Mouse (Mus musculus) erythroblast, embryonic 14.5 days (primary cell): ENCODE data around the gene Ppp2r5c. TPM values are rescaled to one million over a fixed set of nuclear protein-coding genes. Genes with fewer than 3 reads are reported as not detected.

Experiments used
- H3K27me3 ChIP-seq: 2 replicates; pipeline ENCODE4 v1.6.1; 2012; ENCODE audit warnings: inconsistent platforms; ENCODE audit not compliant: control insufficient read depth
- H3K36me3 ChIP-seq: 2 replicates; pipeline ENCODE4 v1.6.1; 2012; ENCODE audit warnings: mild to moderate bottlenecking, inconsistent platforms; ENCODE audit not compliant: control insufficient read depth
- H3K4me1 ChIP-seq: 2 replicates; pipeline ENCODE4 v1.6.1; 2012; ENCODE audit warnings: inconsistent platforms; ENCODE audit not compliant: control insufficient read depth
- H3K4me3 ChIP-seq: replicated peaks from 2 replicates; pipeline ENCODE3; 2012; ENCODE audit warnings: moderate library complexity, mild to moderate bottlenecking, inconsistent platforms
- H3K9me3 ChIP-seq: 2 replicates; pipeline ENCODE4 v1.6.1; 2012; ENCODE audit warnings: low read length, inconsistent platforms, mixed read lengths; ENCODE audit not compliant: control insufficient read depth
- GATA1 ChIP-seq: IDR thresholded peaks from 2 replicates; pipeline ENCODE4 v1.6.1; 2012; ENCODE audit warnings: low read length, inconsistent platforms, mixed read lengths
- TAL1 ChIP-seq: IDR thresholded peaks from 3 replicates; pipeline ENCODE4 v1.6.1; 2012; ENCODE audit warnings: low read length, inconsistent platforms, mixed read lengths
- polyA plus RNA-seq: library from polyadenylated mRNA; stranded (reverse); fragments of >175 nt; gene quantifications from 2 replicates; pipeline ENCODE4 v1.2.3, GENCODE M21; 2012

Ppp2r5c gene
- polyA plus RNA-seq, 1 experiment = 1.7 TPM

DNA sequence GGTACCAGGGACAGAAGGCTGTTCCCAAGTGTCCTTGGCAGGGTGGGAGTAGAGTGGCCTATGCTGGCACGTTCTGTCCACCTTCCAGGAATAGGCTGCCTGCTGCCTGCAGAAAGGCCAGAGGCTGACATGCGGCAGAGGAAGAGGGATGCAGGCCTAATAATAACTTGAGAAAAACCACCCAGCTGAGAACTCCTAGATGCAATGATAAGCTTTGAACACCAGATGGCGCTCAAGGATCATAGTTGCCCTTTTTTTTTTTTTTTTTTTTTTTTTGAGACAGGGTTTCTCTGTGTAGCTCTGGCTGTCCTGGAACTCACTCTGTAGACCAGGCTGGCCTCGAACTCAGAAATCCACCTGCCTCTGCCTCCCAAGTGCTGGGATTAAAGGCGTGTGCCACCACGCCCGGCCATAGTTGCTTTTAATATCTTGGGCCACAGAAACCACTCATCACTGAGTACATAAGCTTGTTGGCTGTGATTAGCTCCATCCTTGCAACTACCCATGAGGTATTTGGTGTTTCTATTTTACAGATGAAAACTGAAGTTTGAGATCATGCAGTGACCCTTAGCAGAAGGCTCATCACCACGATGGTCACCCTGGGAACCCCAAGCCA lies 28.1 kb upstream of the Ppp2r5c start:
- H3K4me3 ChIP-seq = no peak overlapping the region
- H3K27me3 ChIP-seq = peaks cover 4% of the 10 kb centered on the region
- H3K36me3 ChIP-seq = no peaks in the 10 kb centered on the region
- peaks cover 34% of the 10 kb centered on the region for H3K4me1 ChIP-seq
- TF ChIP-seq GATA1 (no peak), TAL1 (no peak)
- no peaks in the 10 kb centered on the region for H3K9me3 ChIP-seq

DNA sequence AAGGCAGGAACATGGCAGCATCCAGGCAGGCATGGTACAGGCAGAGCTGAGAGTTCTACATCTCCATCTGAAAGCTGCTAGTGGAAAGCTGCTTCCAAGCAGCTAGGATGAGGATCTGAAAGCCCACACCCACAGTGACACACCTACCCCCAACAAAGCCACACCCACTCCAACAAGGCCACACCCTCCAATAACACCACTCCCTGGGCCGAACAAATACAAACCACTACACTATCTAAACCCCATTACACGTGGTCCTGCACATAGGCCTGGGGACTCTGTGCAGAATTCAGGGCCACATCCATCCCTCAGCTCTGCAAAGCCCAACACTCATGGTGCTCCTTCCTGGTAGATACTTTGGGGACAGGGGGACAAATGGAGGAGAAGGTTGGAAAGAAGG lies 27.0 kb upstream of the Ppp2r5c start:
- Histone ChIP-seq H3K9me3 (no peaks in the 10 kb centered on the region), H3K36me3 (no peaks in the 10 kb centered on the region), H3K27me3 (peaks cover 4% of the 10 kb centered on the region), H3K4me1 (peaks cover 34% of the 10 kb centered on the region), H3K4me3 (no peak overlapping the region)
- TF ChIP-seq GATA1 = no peak
- TF ChIP-seq TAL1 = no peak

DNA sequence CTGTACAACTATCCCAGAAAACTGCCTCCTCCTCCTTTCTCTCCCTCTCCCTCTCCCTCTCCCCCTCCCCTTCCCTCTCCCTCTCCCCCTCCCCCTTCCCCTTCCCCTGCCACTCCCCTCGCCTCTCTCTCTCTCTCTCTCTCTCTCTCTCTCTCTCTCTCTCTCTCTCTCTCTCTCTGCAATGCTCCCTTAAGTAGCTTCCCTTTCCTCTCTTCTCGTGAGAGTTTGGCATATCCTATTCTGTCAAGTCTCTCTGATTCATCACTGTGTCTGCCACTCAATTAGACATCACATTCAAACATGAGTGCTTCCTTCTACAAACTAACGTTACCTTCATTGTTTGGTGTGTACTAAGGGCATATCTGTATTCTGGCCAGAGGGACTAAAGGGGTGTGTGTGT lies 25.6 kb upstream of the Ppp2r5c start:
- H3K4me3 ChIP-seq = no peak overlapping the region
- H3K36me3 ChIP-seq = no peaks in the 10 kb centered on the region
- TF ChIP-seq GATA1 = no peak
- H3K27me3 ChIP-seq = peaks cover 4% of the 10 kb centered on the region
- H3K4me1 ChIP-seq = peaks cover 32% of the 10 kb centered on the region
- no peaks in the 10 kb centered on the region for H3K9me3 ChIP-seq

DNA sequence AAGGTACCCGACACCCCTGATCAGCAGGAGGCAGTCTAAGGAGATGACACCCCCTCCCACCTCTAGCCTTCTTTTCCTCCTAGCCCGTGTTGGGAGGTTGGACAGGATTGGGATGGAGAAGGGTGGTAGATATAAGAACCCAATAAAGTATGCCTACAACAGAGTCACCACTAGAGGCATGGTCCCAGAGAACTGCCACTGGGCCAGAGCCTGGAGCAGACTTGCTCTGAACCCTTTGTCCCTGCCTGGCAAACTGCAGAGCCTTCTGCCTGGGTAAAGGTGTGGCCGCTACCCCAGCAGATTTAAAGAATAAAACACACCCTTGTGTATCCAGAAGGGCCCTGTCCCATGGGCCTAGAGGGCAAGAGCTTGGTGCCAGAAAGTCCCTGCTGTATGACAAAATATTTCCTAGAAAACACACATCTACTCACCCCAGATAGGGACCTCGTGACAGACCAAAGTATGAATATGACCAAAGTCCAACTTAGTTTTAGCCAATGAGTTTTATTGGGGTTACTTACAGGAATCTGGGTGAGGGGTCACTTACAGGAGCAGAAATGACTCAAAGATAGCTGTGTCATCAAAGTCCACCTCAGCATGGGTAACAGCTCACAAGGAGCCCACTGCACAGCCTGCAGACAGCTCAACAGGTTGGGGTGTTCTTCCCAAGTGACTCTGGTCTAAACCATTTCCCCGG lies 22.8 kb upstream of the Ppp2r5c start:
- Histone ChIP-seq H3K4me3 (no peak overlapping the region), H3K27me3 (peaks cover 13% of the 10 kb centered on the region), H3K9me3 (peaks cover 8% of the 10 kb centered on the region; the same call in 1 of the 2 replicates), H3K4me1 (peaks cover 17% of the 10 kb centered on the region), H3K36me3 (no peaks in the 10 kb centered on the region)
- TF ChIP-seq TAL1 (no peak), GATA1 (no peak)

DNA sequence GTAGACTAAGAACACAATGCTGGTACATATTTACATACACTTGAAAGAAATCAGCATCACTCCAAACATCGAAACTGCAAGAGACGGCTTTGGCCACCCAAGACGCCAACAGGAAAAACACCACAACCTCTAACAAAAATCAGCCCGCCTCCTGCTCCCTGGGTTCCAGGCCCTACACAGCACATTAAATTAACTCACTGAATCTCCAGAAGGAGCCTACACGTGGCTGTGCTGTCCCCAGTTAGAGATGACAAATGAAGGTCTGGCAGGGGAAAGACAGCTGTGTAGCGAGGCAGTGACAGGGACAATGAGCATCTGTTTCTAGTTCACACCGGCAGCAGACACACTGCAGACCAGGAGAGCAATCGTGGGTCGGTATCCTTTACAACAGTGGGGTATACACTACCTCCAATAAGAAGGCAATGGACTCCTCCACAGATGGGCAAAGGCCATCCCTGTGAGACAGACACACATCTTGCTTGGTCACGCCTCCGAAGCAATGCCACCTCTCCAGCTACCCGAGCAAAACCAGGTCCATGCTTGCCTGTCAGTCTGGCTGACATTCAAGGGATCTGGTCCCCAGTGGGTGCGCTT lies 20.4 kb upstream of the Ppp2r5c start:
- no peak for TF ChIP-seq GATA1
- no peak for TF ChIP-seq TAL1
- Histone ChIP-seq H3K36me3 (no peaks in the 10 kb centered on the region), H3K4me1 (peaks cover 4% of the 10 kb centered on the region), H3K9me3 (peaks cover 8% of the 10 kb centered on the region; the same call in 1 of the 2 replicates), H3K27me3 (peaks cover 13% of the 10 kb centered on the region), H3K4me3 (no peak overlapping the region)

DNA sequence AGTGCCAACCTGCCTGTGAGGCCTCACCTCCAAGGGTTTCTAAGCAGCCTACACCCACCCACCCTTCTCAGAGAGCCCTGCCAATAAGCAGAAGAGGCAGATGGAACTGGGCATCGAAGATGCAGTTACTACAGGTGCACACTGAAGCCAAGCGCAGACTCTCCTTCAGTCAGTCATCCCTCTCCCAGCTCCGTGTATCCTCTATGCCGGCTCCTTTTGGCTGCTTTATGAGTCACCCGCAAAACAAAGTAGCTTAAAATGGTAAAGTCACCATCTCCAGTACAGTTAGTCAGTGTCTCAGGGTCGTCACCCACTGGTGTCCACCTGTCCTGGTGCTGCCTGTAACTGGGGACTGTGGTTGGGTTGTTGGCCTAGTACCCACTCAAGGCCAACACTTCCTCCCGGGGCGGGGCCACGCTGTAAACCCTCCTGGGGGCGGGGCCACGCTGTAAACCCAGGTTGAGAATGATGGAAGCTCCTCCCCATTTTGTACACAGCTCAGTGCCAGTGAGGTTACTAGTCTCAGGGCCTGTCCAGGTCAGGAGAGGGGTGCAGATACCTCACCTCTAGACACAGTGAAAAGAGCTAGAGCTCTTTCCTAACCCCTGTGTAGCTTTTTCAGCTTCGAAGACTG lies 17.5 kb upstream of the Ppp2r5c start:
- TF ChIP-seq GATA1 (no peak), TAL1 (no peak)
- peaks cover 4% of the 10 kb centered on the region for H3K4me1 ChIP-seq
- peaks cover 8% of the 10 kb centered on the region; the same call in 1 of the 2 replicates for H3K9me3 ChIP-seq
- H3K27me3 ChIP-seq = peaks cover 15% of the 10 kb centered on the region
- H3K4me3 ChIP-seq = no peak overlapping the region
- no peaks in the 10 kb centered on the region for H3K36me3 ChIP-seq

DNA sequence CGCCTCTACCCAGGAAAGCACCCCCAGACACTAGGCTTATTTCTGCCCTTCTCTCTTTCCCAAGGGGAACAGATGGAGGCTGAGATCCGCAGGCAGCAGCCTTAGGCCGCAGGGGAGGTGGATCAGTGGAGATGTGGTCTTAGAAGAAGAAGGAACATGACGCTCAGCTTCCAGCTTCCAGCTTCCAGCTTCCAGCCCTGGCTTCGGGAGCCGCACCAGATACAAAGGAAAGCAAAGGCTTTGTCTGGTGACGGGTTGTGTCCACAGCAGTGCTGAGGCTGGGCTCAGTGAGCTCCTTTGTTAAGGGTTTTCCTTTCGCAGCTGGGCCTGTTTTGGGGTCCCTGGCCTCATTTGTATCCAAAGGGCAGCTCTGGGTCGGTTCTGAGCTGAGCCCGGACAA lies 16.9 kb upstream of the Ppp2r5c start:
- H3K9me3 ChIP-seq = peaks cover 8% of the 10 kb centered on the region; the same call in 1 of the 2 replicates
- H3K4me3 ChIP-seq = no peak overlapping the region
- TF ChIP-seq TAL1 (no peak), GATA1 (no peak)
- peaks cover 4% of the 10 kb centered on the region for H3K4me1 ChIP-seq
- H3K27me3 ChIP-seq = peaks cover 15% of the 10 kb centered on the region
- H3K36me3 ChIP-seq = no peaks in the 10 kb centered on the region

DNA sequence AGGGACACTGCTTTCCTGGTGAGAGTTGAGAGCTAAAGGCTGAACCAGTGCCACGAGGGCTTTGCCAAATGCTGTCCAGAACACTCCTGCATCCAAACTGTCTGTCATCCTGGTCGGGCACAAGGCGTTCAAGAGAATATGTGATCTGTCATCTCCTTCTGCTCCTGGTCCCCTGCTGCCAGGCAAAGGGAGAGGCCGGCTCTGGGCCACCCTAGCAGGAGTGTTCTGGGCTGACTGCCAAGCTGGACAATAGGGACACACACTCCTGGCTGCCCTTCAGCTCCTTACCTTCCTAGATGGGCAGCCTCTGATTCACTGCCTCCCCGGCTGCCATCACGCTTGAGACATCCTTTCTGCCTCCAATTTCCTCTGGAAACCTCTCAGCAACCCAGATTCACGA lies 15.1 kb upstream of the Ppp2r5c start:
- H3K27me3 ChIP-seq = peaks cover 13% of the 10 kb centered on the region
- peaks cover 8% of the 10 kb centered on the region; the same call in 1 of the 2 replicates for H3K9me3 ChIP-seq
- H3K36me3 ChIP-seq = no peaks in the 10 kb centered on the region
- peaks cover 3% of the 10 kb centered on the region for H3K4me1 ChIP-seq
- H3K4me3 ChIP-seq = no peak overlapping the region
- TF ChIP-seq GATA1 = no peak
- TF ChIP-seq TAL1 = no peak
